Mouse (Mus musculus) CH12.LX (cell line): ENCODE results near the gene Prickle2. TPM values are rescaled to one million over a fixed set of nuclear protein-coding genes. Genes with fewer than 3 reads are reported as not detected.

Experiments
- DNase-seq: peaks from one replicate; pipeline ENCODE4 v3.0.0-alpha.2; 2013; ENCODE audit errors: extremely low read depth
- H3K27ac ChIP-seq: 2 replicates; pipeline ENCODE4 v1.5.1; 2012; ENCODE audit warnings: low read depth, mild to moderate bottlenecking, control low read depth, moderate library complexity; ENCODE audit not compliant: insufficient read depth
- H3K27me3 ChIP-seq: replicated peaks from 2 replicates; pipeline ENCODE3; 2012; ENCODE audit warnings: inconsistent platforms
- H3K36me3 ChIP-seq, 2 experiments: replicated peaks in 1 of 2; 2 replicates each; pipeline versions ENCODE3 to v1.6.1; 2012; ENCODE audit warnings: inconsistent platforms in 1 of 2, low read length in 1 of 2, mild to moderate bottlenecking in 1 of 2, mixed read lengths in 1 of 2, moderate library complexity in 1 of 2; ENCODE audit not compliant: control insufficient read depth in 1 of 2, insufficient read depth in 1 of 2
- H3K4me1 ChIP-seq, 2 experiments: 2 replicates each; pipeline ENCODE4 v1.6.1; 2012; ENCODE audit warnings: inconsistent platforms in 1 of 2, moderate library complexity in 1 of 2; ENCODE audit not compliant: insufficient read depth in 2 of 2, control insufficient read depth in 1 of 2
- H3K4me2 ChIP-seq: 2 replicates; pipeline ENCODE4 v1.6.1; 2012; ENCODE audit warnings: low read depth, mild to moderate bottlenecking, control low read depth; ENCODE audit not compliant: poor library complexity, insufficient read depth, severe bottlenecking
- H3K4me3 ChIP-seq, 3 experiments: fragments of 150-350 bp in 1 of 3; sonication (generic) in 1 of 3; replicated peaks in 1 of 3; 2 replicates each; pipeline versions ENCODE3 to v1.5.1; 2011 to 2012; ENCODE audit warnings: low read depth in 2 of 3, low read length in 2 of 3, mild to moderate bottlenecking in 2 of 3, moderate library complexity in 2 of 3, control low read depth in 1 of 3, improper control_type of control experiment in 1 of 3, inconsistent platforms in 1 of 3, mixed read lengths in 1 of 3; ENCODE audit not compliant: poor library complexity in 1 of 3
- H3K79me2 ChIP-seq: replicated peaks from 2 replicates; pipeline ENCODE4 v1.6.1; 2012; ENCODE audit warnings: mild to moderate bottlenecking, moderate library complexity; ENCODE audit not compliant: control insufficient read depth, poor library complexity, insufficient read depth, severe bottlenecking; ENCODE audit errors: extremely low read depth
- H3K9ac ChIP-seq: 2 replicates; pipeline ENCODE4 v1.6.1; 2012; ENCODE audit warnings: low read depth, mild to moderate bottlenecking, control low read depth, moderate library complexity; ENCODE audit not compliant: insufficient read depth
- H3K9me3 ChIP-seq: replicated peaks from 2 replicates; pipeline ENCODE3; 2012; ENCODE audit warnings: low read length, inconsistent platforms, mixed read lengths
- BHLHE40 ChIP-seq: IDR thresholded peaks from 2 replicates; pipeline ENCODE4 v1.6.1; 2011; ENCODE audit warnings: mild to moderate bottlenecking, low read depth, low read length, improper control_type of control experiment
- CHD2 ChIP-seq: IDR thresholded peaks from 2 replicates; pipeline ENCODE4 v1.6.1; 2011; ENCODE audit warnings: low read length, improper control_type of control experiment
- ETS1 ChIP-seq: conservative IDR thresholded peaks from 2 replicates; pipeline ENCODE4 v1.6.1; 2012; ENCODE audit warnings: low read depth, mild to moderate bottlenecking, inconsistent platforms, low read length, improper control_type of control experiment, moderate library complexity
- GABPA ChIP-seq: IDR thresholded peaks from 2 replicates; pipeline ENCODE4 v1.6.1; 2012; ENCODE audit warnings: low read depth, low read length, improper control_type of control experiment, inconsistent platforms; ENCODE audit not compliant: insufficient replicate concordance
- JUN ChIP-seq: IDR thresholded peaks from 2 replicates; pipeline ENCODE4 v1.6.1; 2011; ENCODE audit warnings: low read depth, mild to moderate bottlenecking, low read length, improper control_type of control experiment, moderate library complexity; ENCODE audit not compliant: insufficient read depth
- TBP ChIP-seq: conservative IDR thresholded peaks from 2 replicates; pipeline ENCODE4 v1.6.1; 2011; ENCODE audit warnings: low read depth, low read length, improper control_type of control experiment
- UBTF ChIP-seq: IDR thresholded peaks from 2 replicates; pipeline ENCODE4 v1.6.1; 2012; ENCODE audit warnings: low read depth, mild to moderate bottlenecking, inconsistent platforms, low read length, improper control_type of control experiment, moderate library complexity
- USF1 ChIP-seq: IDR thresholded peaks from 2 replicates; pipeline ENCODE4 v1.6.1; 2014; ENCODE audit warnings: low read depth, mild to moderate bottlenecking, inconsistent platforms, low read length, improper control_type of control experiment
- ZNF384 ChIP-seq: IDR thresholded peaks from 2 replicates; pipeline ENCODE4 v1.6.1; 2012; ENCODE audit warnings: low read depth, low read length, improper control_type of control experiment, inconsistent platforms
- dilution Hi-C: fragments of 300-500 bp; cut with MboI; formaldehyde crosslinking; loops from 2 replicates; pipeline ENCODE4 v1.14.3; 2020; ENCODE audit warnings: low sequenced_read_pairs; ENCODE audit not compliant: extremely low pct_unique_long_range_greater_than_20kb, extremely low pct_ligation_motif_present
- in situ Hi-C: fragments of 300-500 bp; cut with MboI; formaldehyde crosslinking; loops from 3 replicates; pipeline ENCODE4 v1.14.3; 2019; ENCODE audit warnings: low sequenced_read_pairs, low pct_ligation_motif_present, low pct_unique_long_range_greater_than_20kb, mixed read lengths
- polyA plus RNA-seq: library from polyadenylated mRNA; unstranded; fragments of >175 nt; gene quantifications from 2 replicates; pipeline ENCODE4 v1.2.1, GENCODE M21; 2012; ENCODE audit warnings: low read depth; ENCODE audit not compliant: insufficient read length
- total RNA-seq, 2 experiments: library from RNA; depleted of rRNA; stranded (reverse); fragments of 300-350 nt in 1 of 2; fragments of >200 nt in 1 of 2; gene quantifications; 2 replicates each; pipeline ENCODE4 v1.2.3; 2012 to 2014

The Prickle2 gene
- total and polyA plus RNA-seq, 3 experiments: not detected

- Histone ChIP-seq H3K27me3 (no peaks in the 10 kb centered on the region), H3K9ac (no peak overlapping the region), H3K4me2 (no peak overlapping the region), H3K36me3 (no peaks in the 10 kb centered on the region), H3K4me1 (no peaks in the 10 kb centered on the region), H3K4me3 (no peak overlapping the region), H3K27ac (no peak overlapping the region), H3K79me2 (no peaks in the 10 kb centered on the region), H3K9me3 (peaks cover 51% of the 10 kb centered on the region)
- dilution Hi-C loops: no loop called here
- TF ChIP-seq ETS1 (no peak), TBP (no peak), BHLHE40 (no peak), GABPA (no peak), UBTF (no peak), JUN (no peak)
- no peak for DNase-seq
- in situ Hi-C loops: no loop called here
Observed at GRCm38 (mm10) chr6:92549246-92549645, 156.7 kb downstream of the Prickle2 start.

- no peaks in the 10 kb centered on the region for H3K79me2 ChIP-seq
- dilution Hi-C loops (no loop called here), in situ Hi-C loops (no loop called here)
- DNase-seq: no peak
- H3K4me1 ChIP-seq: no peaks in the 10 kb centered on the region
- no peak for TF ChIP-seq ZNF384
- H3K9ac ChIP-seq: no peak overlapping the region
- no peak overlapping the region for H3K4me2 ChIP-seq
- no peaks in the 10 kb centered on the region for H3K27me3 ChIP-seq
- peaks cover 54% of the 10 kb centered on the region for H3K9me3 ChIP-seq
- no peaks in the 10 kb centered on the region for H3K36me3 ChIP-seq
- H3K27ac ChIP-seq: no peak overlapping the region
- H3K4me3 ChIP-seq: no peak overlapping the region
Observed at GRCm38 (mm10) chr6:92545204-92545603, 160.8 kb downstream of the Prickle2 start.

GRCm38 (mm10) chr6:92543825-92544224, 162.1 kb downstream of the Prickle2 start:
- H3K36me3 ChIP-seq: no peaks in the 10 kb centered on the region
- H3K9ac ChIP-seq: no peak overlapping the region
- H3K79me2 ChIP-seq: no peaks in the 10 kb centered on the region
- no peaks in the 10 kb centered on the region for H3K4me1 ChIP-seq
- no peak overlapping the region for H3K4me3 ChIP-seq
- H3K9me3 ChIP-seq: peaks cover 53% of the 10 kb centered on the region
- in situ Hi-C loops (no loop called here), dilution Hi-C loops (no loop called here)
- H3K27me3 ChIP-seq: no peaks in the 10 kb centered on the region
- DNase-seq: no peak
- H3K27ac ChIP-seq: no peak overlapping the region
- TF ChIP-seq UBTF (no peak), CHD2 (no peak), USF1 (no peak)
- TF ChIP-seq, all 38 proteins: peak for 0
- H3K4me2 ChIP-seq: no peak overlapping the region
